Mouse (Mus musculus): ENCODE data around the gene Rasgrf2.
A peak's percentile ranks its signal among the peaks of the same experiment; 100 is the strongest.
"Not testable (repeated sequence)": the region's sequence is repeated elsewhere in the genome, so short reads cannot be mapped to it uniquely, and the experiment has no call there.

Rasgrf2 gene

GRCm38 (mm10) chr13:92131384-92132150 is at the start of gene Rasgrf2:
Gene Rasgrf2 (minus strand): TSS chr13:92131656.
- peak; percentile 61 for DNase-seq

DNA sequence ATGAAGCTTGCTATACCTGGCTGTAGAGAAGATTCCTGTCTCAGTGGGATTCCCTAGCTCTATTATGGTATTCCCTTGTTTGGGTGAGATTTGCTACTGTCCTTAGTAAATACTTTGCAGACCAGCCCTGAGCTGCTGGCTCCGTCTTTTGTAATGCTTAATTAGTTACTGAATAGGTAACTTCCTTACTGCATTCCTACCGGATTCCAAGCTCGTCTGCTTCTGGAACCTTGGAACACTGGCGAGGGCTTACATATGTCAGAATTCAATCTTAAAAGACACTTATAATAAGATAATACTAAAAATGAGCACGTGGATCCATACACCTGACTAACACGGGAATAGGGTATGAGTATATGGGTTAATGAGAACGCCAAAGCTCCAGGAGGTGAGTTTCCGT is 41.2 kb upstream of the Rasgrf2 start:
- not testable (repeated sequence) for DNase-seq

DNA sequence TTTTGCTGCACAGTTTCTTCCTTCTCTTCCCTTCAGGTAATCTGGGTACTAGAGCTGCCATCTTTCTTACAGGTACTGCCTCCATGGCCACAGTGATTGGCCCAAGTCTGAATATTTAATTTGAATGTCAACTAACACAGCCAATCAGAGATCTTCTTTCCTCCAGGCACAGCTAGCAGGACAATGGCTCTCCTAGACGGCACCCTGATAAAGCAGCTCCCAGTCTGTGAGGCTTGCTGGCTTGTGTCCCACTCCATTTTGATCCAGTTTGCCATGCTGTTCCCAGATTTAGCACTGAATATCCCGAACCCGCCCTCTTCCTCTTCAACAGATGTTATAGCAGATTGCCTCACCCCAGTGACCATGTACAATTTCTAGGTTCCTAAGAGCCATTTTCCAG is 19.1 kb upstream of the Rasgrf2 start:
- peak; percentile 18 for DNase-seq

- no peak for DNase-seq
Observed at GRCm38 (mm10) chr13:92148858-92149257, 17.4 kb upstream of the Rasgrf2 start.

GRCm38 (mm10) chr13:92134792-92135191 is 3.3 kb upstream of the Rasgrf2 start:
- no peak for DNase-seq

GRCm38 (mm10) chr13:92132599-92132998 is 1.1 kb upstream of the Rasgrf2 start:
- no peak for DNase-seq

DNA sequence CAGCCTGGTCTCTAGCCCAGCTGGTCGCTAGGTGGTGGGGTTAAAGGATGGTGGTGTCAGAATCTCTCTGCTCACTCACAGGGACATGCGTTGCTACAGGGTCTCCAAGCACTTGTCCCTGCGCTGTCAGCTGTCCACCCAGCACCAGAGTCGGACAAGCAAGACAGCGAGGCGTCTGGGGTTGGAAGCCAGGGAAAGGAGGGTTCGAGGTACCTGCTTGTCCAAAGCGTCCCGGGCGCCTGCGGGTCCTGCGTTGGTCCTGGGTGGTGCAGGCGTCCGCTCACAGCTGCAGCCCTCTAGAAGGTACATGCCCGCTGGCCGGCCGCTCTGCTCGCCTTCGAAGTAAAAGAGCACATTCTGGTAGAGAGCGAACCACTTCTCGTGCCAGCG is 467 bp downstream of the Rasgrf2 start:
- DNase-seq: no peak

- DNase-seq: no peak
Observed at GRCm38 (mm10) chr13:92129877-92130276, 1.6 kb downstream of the Rasgrf2 start.

GRCm38 (mm10) chr13:92125902-92126301 is 5.6 kb downstream of the Rasgrf2 start:
- no peak for DNase-seq

GRCm38 (mm10) chr13:92119623-92120022 is 11.8 kb downstream of the Rasgrf2 start:
- DNase-seq: no peak

GRCm38 (mm10) chr13:92114076-92114475 is 17.4 kb downstream of the Rasgrf2 start:
- no peak for DNase-seq

DNA sequence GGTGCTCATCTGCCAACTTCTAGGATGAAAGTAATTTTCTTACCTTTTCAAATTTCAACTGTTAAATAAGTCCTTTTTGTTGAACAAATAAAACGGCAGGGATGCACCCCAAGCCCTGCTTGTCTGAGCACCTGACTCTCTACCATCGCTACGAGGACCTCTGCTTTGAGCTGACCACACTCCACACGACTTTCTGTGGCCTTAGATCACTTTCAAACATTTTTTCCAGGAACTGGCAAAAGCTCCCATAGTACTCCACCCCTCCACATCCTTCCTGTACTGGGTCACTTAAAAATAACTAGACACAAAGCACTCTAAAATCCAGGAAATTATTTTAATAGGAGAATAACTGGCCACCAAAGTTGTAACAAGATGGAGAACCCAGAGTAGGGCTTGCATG is 23.2 kb downstream of the Rasgrf2 start:
- no peak for DNase-seq

DNA sequence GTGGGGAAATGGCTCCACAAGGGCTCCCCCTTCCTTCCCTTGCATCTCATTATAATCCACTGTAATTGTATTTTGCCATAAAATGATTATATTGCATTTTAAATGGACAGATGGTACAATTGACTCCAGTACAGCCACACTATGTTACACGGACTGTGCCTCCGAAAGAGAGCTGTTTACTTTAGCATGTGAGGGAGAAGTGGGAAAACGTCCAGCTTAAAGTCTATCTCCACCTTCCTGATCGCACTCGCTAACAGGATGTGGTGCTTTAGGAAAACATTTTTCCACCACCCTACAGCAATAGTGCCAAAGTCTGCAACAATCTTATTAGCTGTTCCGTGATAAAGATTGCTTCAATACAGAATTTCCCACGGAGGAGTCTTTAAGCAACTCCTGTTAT is 27.2 kb downstream of the Rasgrf2 start:
- DNase-seq: peak; percentile 23

DNA sequence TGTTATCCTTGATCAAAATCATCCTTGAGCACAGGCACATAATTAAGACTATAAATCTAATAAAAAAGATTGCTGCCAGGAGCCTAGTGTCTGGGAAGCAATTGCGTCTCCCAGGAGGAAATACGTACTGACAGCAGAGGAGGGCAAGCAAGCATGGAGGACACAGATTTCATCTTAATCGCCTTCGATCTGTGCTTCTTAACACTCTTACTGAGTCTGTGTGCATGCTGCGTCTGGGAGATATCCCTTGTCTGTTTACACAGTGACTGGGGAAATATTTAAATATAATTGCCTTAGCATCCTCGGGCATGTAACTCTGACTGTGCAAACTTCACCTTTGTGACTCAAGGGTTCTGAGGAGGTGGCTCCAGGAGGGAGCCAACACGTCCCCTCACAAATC is 33.0 kb downstream of the Rasgrf2 start:
- no peak for DNase-seq

DNA sequence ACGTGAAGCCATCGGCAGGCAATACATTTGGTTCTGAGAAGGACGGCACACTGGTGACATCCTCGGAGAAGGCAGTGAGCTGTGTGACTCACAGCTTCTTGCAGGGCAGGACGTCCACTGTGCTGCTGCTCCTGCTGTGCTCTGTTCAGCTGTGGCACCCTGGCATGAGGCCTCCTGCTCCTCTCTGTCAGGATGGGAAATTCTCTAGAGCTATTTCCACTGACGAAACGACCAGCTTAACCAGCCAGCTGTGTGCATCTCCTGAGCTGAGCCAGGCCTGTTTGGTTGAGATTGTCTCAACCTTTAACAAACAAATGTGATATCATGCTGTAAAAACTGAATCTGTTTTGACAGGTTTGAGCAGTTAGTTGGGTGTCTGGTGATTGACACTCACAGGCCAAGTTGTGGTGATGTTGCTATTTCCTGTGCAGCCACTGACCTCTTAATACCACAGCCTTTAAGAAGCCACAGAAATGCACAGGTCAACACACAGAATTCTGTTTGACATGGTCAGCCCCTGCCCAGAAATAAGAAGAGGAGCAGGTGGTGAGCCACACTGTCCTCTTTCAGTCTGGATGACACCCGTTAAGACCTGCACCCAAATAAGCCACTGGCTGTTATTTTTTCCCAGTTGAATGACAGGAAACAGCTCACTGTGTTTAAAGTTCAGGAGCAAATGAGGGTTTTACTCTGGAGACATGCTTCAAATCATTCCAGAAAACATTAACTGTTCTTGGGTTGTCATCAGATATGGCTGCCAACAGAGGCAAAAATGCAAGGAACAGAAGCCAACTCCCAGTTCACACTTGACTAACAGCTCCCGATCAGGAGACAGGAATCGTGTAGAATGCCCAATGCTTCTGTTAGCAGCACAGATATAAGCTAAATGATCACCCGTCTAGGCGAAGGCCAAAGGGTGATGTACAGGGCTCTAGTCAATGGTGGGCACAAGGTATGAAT is 36.0 kb downstream of the Rasgrf2 start:
- DNase-seq: no peak

DNA sequence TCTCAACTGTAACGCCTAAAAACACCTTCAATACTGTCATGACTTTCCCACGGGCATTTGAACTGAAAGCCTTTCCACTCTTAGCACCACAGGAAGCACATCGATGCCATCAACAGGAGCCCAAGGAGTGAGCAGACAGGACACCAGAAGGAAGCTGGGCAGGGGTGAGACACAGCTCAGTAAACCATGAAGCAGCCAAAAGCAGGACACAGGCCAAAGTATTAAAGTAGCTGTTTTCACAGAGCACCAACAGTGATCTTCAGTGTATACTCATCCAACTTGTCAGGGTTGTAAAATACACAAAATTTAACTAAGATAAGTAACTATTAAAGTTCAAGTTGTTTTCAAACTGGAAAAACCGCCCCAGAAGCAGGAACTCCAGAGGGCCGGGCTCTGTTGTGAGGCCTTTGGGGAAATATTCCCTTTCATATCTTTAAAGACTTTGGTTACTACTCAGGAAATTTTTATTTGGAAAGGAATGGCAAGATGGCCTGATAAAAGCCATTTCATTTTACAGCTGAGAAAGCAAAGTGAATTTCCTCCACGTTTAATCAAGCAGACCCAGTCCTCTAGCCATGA is 37.7 kb downstream of the Rasgrf2 start:
- no peak for DNase-seq

DNA sequence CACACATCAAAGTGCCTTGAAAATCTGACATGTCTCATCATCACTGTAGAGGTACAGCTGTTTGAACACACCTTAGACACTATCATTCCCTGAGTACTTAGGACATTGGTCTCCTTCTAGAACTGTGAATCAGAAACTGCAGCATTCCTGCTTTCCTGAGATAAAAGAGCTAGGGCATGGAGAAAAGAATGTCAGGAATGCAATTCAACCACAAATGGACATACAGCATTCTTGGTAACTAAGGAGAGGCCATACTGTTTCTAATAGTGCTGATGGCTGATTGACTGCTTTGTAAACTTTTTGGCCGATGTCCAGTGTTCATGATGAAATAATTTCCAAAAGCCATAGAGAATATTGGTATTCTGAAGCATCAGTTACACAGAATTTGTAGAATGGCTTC is 58.3 kb downstream of the Rasgrf2 start:
- DNase-seq: no peak

GRCm38 (mm10) chr13:92068651-92069050 is 62.8 kb downstream of the Rasgrf2 start:
- no peak for DNase-seq

DNA sequence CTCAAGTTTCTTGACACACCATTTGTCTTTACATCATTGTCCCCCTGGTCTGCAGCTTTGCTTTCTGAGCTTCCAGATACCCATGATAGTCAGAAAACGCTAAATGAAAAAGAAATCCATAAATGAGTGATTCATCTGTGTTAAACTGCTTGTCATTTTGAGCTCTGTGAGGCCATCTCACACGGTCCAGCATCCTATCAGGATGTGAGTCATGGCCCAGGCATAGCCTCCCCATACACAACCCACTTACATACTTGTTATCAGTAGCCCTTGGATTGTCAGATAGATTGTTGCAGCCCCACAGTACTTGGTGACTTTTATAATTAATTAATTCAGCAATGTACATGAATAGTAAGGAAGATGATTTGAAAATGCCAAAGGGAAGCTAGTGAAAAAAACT is 63.6 kb downstream of the Rasgrf2 start:
- no peak for DNase-seq

GRCm38 (mm10) chr13:92053748-92054147 is 77.7 kb downstream of the Rasgrf2 start:
- DNase-seq: no peak

DNA sequence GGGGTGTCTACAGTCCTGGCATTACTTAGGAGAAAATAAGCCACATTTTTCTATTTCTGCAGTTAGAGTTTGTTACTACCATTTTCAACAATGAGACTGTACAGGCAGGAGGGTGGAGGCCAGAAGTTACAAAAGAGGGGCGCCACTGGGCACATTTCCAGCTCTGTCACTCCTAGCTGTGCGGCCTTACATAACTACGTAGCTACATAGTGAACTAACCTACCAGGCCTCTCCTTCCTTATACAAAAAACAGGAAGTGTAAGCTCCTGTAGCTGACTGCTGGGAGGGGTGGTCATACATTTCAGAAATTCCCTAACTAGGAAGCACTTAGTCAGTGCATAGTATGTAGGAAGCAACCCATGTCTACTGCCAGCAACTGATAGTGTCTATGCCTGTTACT is 78.5 kb downstream of the Rasgrf2 start:
- DNase-seq: no peak

DNA sequence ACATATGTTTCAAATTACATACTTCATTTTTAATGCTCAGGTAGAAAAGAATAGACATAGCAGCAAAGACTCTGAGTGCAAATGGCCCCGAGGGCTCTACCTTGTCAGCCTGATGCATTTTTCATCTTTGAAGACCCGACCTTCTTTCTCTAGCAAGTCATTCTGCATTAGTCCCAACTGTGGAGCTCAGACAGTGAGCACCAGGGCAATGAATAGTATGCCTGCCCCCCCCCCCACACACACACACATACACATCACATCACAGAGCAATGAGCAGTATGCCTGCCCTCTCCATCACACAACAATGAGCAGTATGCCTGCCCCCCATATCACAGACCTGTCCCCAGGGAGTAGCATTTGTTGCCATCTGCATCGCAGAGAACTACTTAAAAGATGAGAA is 80.2 kb downstream of the Rasgrf2 start:
- DNase-seq: no peak

All from layer of hippocampus, adult 9-11 months (tissue).